Mouse (Mus musculus) gastrocnemius, postnatal 25 days (tissue): Measurements from ENCODE around the gene Nat9. TPM values are rescaled to one million over a fixed set of nuclear protein-coding genes. Genes with fewer than 3 reads are reported as not detected.

ENCODE experiments used
- DNase-seq: peaks from one replicate; pipeline ENCODE4 v3.0.0; 2022
- total RNA-seq, 2 experiments: library from RNA; stranded (reverse); gene quantifications; 1 replicate in 1 of 2; 2 replicates in 1 of 2; pipeline ENCODE4 v1.2.3; 2021

The Nat9 gene
- total RNA-seq, 2 experiments from 2014 or later: 10.7 to 13.2 TPM

DNA sequence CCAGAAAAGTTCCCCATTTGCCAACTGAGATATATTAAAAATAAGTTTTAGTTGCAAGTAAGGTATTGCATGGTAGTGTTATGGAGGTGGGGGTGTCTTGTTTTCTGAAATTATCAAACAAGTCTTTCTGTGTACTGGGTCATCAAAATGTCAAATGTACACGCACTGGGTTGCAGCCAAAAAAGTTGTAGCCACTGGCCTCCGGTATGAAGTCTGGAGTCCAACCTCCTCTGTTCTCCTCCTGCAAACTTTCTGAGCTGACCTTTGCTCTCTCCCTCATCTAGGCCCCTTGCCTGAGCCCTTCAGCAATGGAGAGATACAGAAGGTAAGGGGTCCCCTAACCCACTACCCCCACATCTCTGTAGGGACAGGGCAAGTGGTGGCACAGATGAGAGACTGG, 8.9 kb downstream of the Nat9 start:
- DNase-seq: no peak

- no peak for DNase-seq
Observed at GRCm38 (mm10) chr11:115177559-115178195, 10.0 kb downstream of the Nat9 start.

DNA sequence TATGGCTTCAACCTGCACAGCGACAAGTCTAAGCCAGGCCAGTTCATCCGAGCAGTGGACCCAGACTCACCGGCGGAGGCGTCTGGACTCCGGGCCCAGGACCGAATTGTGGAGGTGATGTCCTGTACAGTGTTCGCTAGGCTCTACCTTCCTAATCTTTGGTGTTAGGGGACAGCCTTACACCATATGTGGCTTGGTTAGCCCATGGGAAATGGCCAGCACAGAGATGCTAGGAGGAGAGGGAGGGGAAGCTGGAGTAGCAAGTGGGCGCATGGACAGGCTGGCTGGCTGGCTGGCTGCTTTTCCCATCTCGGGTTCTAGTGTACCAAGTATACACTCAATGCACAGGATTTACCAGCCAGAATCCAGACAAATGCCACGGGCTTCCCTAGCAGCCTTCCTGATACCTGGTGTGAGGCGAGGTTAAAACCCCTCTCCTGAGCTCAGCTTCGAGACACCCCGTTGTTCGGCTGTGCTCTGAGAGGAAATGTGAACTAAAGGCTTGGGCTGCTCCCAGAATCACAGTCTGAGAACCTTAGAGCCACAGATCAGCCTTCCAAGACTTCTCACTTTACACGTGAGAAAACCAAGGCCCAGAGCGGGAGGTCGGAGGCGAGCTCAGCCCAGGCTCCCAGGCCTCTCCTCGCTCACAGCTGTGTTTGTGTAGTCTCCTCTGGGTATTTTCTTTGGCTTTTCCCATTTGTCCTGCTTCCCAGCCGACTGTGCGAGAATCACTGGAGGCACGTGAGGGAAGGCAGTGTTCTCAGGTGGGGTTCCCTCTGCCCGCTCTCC, 11.1 kb downstream of the Nat9 start:
- DNase-seq: no peak

DNA sequence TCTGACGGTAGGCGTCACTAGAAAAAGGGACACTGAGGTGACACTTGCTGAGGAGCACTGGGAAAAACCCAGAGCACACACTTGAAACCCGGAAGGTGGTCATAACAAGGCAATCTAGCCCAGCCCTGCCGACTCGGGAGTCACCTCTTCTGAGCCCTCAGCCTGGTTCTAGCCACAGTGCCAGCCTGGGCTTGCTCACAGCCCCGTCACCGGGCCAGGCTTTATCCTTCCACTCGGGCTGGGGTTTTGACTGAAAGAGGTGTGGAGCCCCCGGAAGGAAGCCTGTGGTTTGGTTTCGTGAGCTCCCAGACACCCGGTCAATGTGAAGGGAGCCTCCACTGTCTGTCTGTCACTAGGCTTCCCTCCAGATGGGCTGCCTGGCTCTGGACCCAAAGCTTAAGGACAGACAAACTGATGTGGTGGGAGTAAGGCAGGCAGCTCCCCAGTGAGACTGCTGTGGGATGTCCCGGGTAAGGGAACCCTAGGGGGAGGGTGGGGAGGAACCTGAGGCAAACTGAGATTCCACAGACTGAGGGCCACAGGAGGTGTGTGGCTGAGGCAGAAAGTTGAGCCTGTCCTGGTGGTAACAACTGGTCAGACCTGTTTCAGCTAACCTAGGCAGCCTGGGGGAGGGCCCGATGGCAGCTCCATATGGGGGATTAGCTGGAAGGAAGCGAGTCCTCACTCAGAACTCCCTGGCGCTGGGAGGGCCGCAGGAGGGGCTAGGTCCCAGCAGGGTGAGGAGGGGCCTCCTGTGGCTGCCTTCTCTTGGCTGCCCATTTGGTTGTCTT, 13.9 kb downstream of the Nat9 start:
- no peak for DNase-seq

DNA sequence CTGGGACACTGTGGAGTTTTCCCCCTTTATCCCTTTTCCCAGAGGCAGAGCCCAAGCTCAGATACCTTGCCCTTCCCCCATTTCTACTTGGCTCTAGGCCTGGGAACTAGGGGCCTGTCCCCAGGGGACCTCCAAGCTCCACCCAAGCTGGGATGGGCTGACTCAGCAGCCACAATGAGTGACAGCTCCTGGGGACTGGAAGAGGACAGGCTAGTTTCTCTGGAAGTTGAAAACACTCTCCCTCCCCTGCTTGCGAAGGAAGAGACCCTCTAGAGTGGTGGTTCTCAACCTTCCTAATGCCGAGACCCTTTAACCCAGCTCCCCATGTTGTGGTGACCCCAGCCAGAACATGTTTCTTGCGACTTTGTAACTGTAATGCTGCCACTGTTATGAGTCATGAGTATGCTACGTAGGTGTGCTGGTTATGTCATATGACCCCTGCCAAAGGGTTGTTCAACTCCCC, 14.8 kb downstream of the Nat9 start:
- DNase-seq: no peak

GRCm38 (mm10) chr11:115171125-115171524, 16.5 kb downstream of the Nat9 start:
- no peak for DNase-seq

GRCm38 (mm10) chr11:115169430-115169829, 18.2 kb downstream of the Nat9 start:
- no peak for DNase-seq

GRCm38 (mm10) chr11:115167631-115168249, 19.9 kb downstream of the Nat9 start:
- no peak for DNase-seq

- DNase-seq: no peak
Observed at GRCm38 (mm10) chr11:115166776-115167175, 20.9 kb downstream of the Nat9 start.

DNA sequence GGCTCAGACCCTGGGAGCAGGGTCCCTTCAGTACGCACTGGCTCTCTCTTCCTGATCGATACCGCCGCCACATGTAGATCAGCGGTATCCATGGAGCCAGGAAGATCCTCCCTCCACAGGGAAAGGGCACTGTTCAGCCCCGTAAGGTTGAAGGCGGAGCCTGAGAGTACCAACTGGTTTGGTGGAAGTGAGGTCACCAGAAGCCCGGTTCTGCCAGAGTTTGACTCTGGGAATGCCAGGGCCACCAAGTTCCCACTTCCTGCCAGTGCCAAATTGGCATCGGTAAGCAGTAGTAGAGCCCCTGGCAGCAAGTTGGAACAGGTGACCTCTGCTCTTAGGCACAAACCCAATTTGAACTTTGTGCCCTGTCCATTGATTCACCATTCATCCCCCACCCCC, 22.7 kb downstream of the Nat9 start:
- DNase-seq: no peak

GRCm38 (mm10) chr11:115164341-115164975, 23.2 kb downstream of the Nat9 start:
- no peak for DNase-seq

DNA sequence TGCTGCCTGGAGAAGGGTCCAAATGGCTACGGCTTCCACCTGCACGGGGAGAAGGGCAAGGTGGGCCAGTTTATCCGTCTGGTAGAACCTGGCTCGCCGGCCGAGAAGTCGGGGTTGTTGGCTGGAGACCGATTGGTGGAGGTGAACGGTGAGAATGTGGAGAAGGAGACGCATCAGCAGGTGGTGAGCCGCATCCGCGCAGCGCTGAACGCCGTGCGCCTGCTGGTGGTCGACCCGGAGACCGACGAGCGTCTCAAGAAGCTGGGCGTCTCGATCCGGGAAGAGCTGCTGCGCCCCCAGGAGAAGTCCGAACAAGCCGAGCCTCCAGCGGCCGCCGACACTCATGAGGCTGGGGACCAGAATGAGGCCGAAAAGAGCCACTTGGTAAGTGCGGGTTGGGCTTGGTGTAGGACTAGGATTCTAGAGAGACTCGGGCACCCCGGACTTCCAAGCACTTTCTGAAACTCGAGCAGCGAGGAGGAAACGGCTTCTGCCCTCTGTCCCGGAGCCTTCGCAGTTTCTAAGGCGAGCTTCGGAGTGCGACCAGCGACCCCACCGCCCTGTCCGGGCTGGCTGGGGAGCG, 24.0 kb downstream of the Nat9 start:
- DNase-seq: no peak

DNA sequence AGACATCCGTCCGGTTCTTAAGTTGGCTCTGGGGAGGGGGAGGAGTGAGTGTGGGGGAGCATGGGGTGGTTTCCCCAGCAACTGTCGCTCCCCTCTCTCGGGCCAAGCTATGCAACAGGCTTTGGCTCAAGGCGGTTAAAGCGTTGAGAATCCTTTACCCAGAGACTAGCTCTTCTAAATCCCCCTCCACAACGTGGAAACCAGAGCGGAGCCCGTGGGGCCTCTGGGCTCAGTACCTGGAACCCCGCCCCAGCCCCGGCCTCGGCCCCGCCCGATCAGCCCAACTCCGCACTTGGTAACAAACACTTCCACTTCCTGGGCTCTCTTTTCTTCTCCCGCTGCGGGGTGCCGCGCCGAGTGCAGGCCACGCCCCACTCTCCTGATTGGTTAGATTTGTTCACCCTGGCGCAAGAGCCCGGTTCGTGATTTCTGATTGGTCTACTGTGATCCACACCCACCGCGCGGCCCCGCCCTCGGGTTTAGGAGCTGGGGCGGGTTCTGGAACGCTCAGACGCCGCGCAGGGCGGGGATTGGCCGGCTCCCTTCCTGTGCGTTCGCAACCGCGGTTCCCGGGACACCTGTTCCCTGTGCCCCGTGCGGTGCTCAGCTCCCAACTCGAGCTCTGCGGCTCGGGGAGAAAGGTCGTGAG, 24.7 kb downstream of the Nat9 start, which contains the start of gene Slc9a3r1:
TSS of gene Slc9a3r1 (plus strand) at position 510 of the 649 bp plus-strand sequence.
- DNase-seq: peak; percentile 98

GRCm38 (mm10) chr11:115162205-115162601, 25.5 kb downstream of the Nat9 start:
- DNase-seq: no peak

DNA sequence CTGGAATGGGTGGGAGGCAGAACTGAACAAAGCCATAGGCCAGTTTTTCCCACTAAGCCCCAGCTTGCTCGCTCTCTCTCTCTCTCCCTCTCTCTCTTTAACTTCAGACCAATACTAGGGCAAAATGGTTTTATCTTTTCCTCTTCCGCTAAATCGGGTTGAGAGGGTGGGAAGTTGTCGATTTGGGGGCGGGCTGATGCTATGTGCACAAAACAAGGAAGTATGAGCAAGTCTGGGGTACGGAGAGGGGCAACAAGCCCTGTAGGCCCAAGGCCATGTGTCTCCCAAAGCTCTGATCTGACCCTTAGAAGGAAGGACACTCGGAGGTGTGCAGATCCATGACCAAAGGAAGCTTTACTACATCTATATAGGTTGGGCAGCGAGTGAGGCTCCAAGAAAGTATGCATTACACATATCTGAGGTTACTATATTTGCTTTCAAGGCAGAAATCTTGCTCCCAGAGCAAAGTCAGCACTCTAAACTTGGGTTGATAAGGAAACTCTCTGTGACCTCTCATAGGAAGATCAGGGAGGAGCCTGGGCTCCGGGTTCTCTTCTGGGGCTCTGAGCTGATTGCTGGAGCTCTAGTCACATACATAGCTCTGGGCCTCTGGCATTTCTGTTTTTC, 26.0 kb downstream of the Nat9 start:
- no peak for DNase-seq

GRCm38 (mm10) chr11:115160883-115161577, 26.6 kb downstream of the Nat9 start:
- peak; percentile 56 for DNase-seq

- no peak for DNase-seq
Observed at GRCm38 (mm10) chr11:115160016-115160797, 27.5 kb downstream of the Nat9 start.

DNA sequence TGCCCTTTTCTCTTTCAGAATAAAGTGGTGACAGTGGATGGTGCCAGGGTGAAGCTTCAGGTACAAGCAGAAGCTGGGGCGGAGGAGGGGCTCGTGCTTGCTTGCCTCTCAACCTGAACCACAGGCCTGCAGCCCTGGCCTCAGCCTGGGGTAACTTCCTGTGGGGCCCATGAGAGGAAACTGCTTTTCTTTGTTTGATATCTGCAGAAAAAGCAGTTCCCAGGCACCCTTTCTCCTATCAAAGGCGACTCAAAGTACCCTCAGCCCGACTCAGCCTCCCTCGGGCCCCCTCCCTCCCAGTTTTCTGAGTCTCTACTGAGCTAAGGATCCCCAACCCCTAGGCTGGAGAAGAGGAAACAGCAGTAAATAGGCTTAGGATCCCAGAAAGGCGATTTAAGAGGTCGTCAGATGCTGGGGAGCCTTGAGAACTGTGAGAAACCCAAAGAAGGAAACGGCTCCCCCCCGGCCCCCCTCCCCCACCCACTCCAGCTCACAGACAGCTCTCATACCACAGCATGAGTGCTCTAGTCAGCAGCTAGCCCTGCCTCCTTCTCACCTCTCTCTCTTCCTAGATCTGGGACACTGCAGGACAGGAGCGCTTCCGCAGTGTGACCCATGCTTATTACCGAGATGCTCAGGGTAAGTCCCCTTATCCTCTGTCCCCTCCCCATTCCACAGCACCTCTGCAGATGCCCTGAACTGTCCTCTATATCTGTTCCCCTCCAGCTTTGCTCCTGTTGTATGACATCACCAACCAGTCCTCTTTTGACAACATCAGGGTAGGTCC, 29.5 kb downstream of the Nat9 start:
- DNase-seq: no peak
